Mouse (Mus musculus): Measurements from ENCODE around the gene Slc6a16. TPM values are rescaled to one million over a fixed set of nuclear protein-coding genes. Genes with fewer than 3 reads are reported as not detected.
A peak's percentile ranks its signal among the peaks of the same experiment; 100 is the strongest.

Gene Slc6a16
- polyA plus RNA-seq, 1 experiment = not detected

GRCm38 (mm10) chr7:45196994-45197393 is 43.9 kb upstream of the Slc6a16 start:
- no peak overlapping the region for H3K4me2 ChIP-seq (ENCODE audit: low read depth)
- no peaks in the 10 kb centered on the region for H3K36me3 ChIP-seq (ENCODE audit: control insufficient read depth, insufficient read depth)
- no peak overlapping the region for H3ac ChIP-seq (ENCODE audit: control insufficient read depth, insufficient read length)
- H3K4me3 ChIP-seq = no peak overlapping the region
- peaks cover 17% of the 10 kb centered on the region for H3K27me3 ChIP-seq (ENCODE audit: control insufficient read depth, insufficient read depth, insufficient read length)
- no peaks in the 10 kb centered on the region for H3K79me2 ChIP-seq (ENCODE audit: control insufficient read depth, insufficient read depth)
- no peak for TF ChIP-seq REST (IDR thresholded peaks at IDR 0.05; ENCODE audit: insufficient read depth, insufficient read length)
- no peak for TF ChIP-seq SRF (IDR thresholded peaks at IDR 0.05; ENCODE audit: control insufficient read depth, insufficient read length, low read depth)
- TF ChIP-seq POLR2A (IDR thresholded peaks at IDR 0.05; ENCODE audit: insufficient read length, low read depth) = no peak
- no peak for TF ChIP-seq USF1 (IDR thresholded peaks at IDR 0.05; ENCODE audit: low read depth)
- TF ChIP-seq E2F4 (IDR thresholded peaks at IDR 0.05; ENCODE audit: insufficient read depth) = no peak
- TF ChIP-seq CEBPB (IDR thresholded peaks at IDR 0.05; ENCODE audit: insufficient read depth, poor library complexity, severe bottlenecking) = no peak
- TF ChIP-seq MYOD1 (IDR thresholded peaks at IDR 0.05; ENCODE audit: control insufficient read depth in 1 of 3, insufficient read length in 2 of 3, low read depth in 2 of 3) = no peak
- TF ChIP-seq TCF3 (IDR thresholded peaks at IDR 0.05; ENCODE audit: insufficient read length, low read depth) = no peak
- TF ChIP-seq TCF12 (IDR thresholded peaks at IDR 0.05; ENCODE audit: insufficient read depth, poor library complexity, severe bottlenecking) = no peak
- no peak for TF ChIP-seq POLR2AphosphoS2 (IDR thresholded peaks at IDR 0.05; ENCODE audit: insufficient read length, low read depth)
- TF ChIP-seq MAX (IDR thresholded peaks at IDR 0.05; ENCODE audit: low read depth) = no peak
- no peak for TF ChIP-seq MYOG (IDR thresholded peaks at IDR 0.05; ENCODE audit: control insufficient read depth in 1 of 3, insufficient read depth in 1 of 3, insufficient read length in 2 of 3, low read depth in 2 of 3)

GRCm38 (mm10) chr7:45198435-45198834 is 42.5 kb upstream of the Slc6a16 start:
- no peaks in the 10 kb centered on the region for H3K79me2 ChIP-seq (ENCODE audit: control insufficient read depth, insufficient read depth)
- H3ac ChIP-seq (ENCODE audit: control insufficient read depth, insufficient read length) = no peak overlapping the region
- H3K27me3 ChIP-seq (ENCODE audit: control insufficient read depth, insufficient read depth, insufficient read length) = peaks cover 17% of the 10 kb centered on the region
- H3K36me3 ChIP-seq (ENCODE audit: control insufficient read depth, insufficient read depth) = no peaks in the 10 kb centered on the region
- no peak overlapping the region for H3K4me3 ChIP-seq
- peak overlapping the region; percentile 35 for H3K4me2 ChIP-seq (ENCODE audit: low read depth)
- TF ChIP-seq MYOG (IDR thresholded peaks at IDR 0.05; ENCODE audit: control insufficient read depth in 1 of 3, insufficient read depth in 1 of 3, insufficient read length in 2 of 3, low read depth in 2 of 3) = no peak
- no peak for TF ChIP-seq MYOD1 (IDR thresholded peaks at IDR 0.05; ENCODE audit: control insufficient read depth in 1 of 3, insufficient read length in 2 of 3, low read depth in 2 of 3)
- TF ChIP-seq USF1 (IDR thresholded peaks at IDR 0.05; ENCODE audit: low read depth) = no peak
- no peak for TF ChIP-seq TCF3 (IDR thresholded peaks at IDR 0.05; ENCODE audit: insufficient read length, low read depth)
- no peak for TF ChIP-seq MAX (IDR thresholded peaks at IDR 0.05; ENCODE audit: low read depth)
- TF ChIP-seq POLR2AphosphoS2 (IDR thresholded peaks at IDR 0.05; ENCODE audit: insufficient read length, low read depth) = no peak
- TF ChIP-seq REST (IDR thresholded peaks at IDR 0.05; ENCODE audit: insufficient read depth, insufficient read length) = no peak
- no peak for TF ChIP-seq SRF (IDR thresholded peaks at IDR 0.05; ENCODE audit: control insufficient read depth, insufficient read length, low read depth)
- TF ChIP-seq E2F4 (IDR thresholded peaks at IDR 0.05; ENCODE audit: insufficient read depth) = no peak
- no peak for TF ChIP-seq POLR2A (IDR thresholded peaks at IDR 0.05; ENCODE audit: insufficient read length, low read depth)
- no peak for TF ChIP-seq CEBPB (IDR thresholded peaks at IDR 0.05; ENCODE audit: insufficient read depth, poor library complexity, severe bottlenecking)
- TF ChIP-seq TCF12 (IDR thresholded peaks at IDR 0.05; ENCODE audit: insufficient read depth, poor library complexity, severe bottlenecking) = no peak

GRCm38 (mm10) chr7:45198961-45199360 is 41.9 kb upstream of the Slc6a16 start:
- TF ChIP-seq MAX (IDR thresholded peaks at IDR 0.05; ENCODE audit: low read depth) (no peak), USF1 (IDR thresholded peaks at IDR 0.05; ENCODE audit: low read depth) (no peak), E2F4 (IDR thresholded peaks at IDR 0.05; ENCODE audit: insufficient read depth) (no peak), SRF (IDR thresholded peaks at IDR 0.05; ENCODE audit: control insufficient read depth, insufficient read length, low read depth) (no peak)
- H3K27me3 ChIP-seq (ENCODE audit: control insufficient read depth, insufficient read depth, insufficient read length) = peaks cover 17% of the 10 kb centered on the region
- H3K4me2 ChIP-seq (ENCODE audit: low read depth) = no peak overlapping the region
- no peaks in the 10 kb centered on the region for H3K36me3 ChIP-seq (ENCODE audit: control insufficient read depth, insufficient read depth)
- no peak overlapping the region for H3K4me3 ChIP-seq
- no peak overlapping the region for H3ac ChIP-seq (ENCODE audit: control insufficient read depth, insufficient read length)
- H3K79me2 ChIP-seq (ENCODE audit: control insufficient read depth, insufficient read depth) = no peaks in the 10 kb centered on the region

GRCm38 (mm10) chr7:45202654-45203053 is 38.2 kb upstream of the Slc6a16 start:
- Histone ChIP-seq H3ac (ENCODE audit: control insufficient read depth, insufficient read length) (no peak overlapping the region), H3K27me3 (ENCODE audit: control insufficient read depth, insufficient read depth, insufficient read length) (peaks cover 21% of the 10 kb centered on the region), H3K4me3 (no peak overlapping the region), H3K79me2 (ENCODE audit: control insufficient read depth, insufficient read depth) (no peaks in the 10 kb centered on the region), H3K4me2 (ENCODE audit: low read depth) (no peak overlapping the region), H3K36me3 (ENCODE audit: control insufficient read depth, insufficient read depth) (no peaks in the 10 kb centered on the region)
- TF ChIP-seq MYOG (IDR thresholded peaks at IDR 0.05; ENCODE audit: control insufficient read depth in 1 of 3, insufficient read depth in 1 of 3, insufficient read length in 2 of 3, low read depth in 2 of 3) (no peak), E2F4 (IDR thresholded peaks at IDR 0.05; ENCODE audit: insufficient read depth) (no peak), MAX (IDR thresholded peaks at IDR 0.05; ENCODE audit: low read depth) (no peak), REST (IDR thresholded peaks at IDR 0.05; ENCODE audit: insufficient read depth, insufficient read length) (no peak), TCF12 (IDR thresholded peaks at IDR 0.05; ENCODE audit: insufficient read depth, poor library complexity, severe bottlenecking) (no peak), CEBPB (IDR thresholded peaks at IDR 0.05; ENCODE audit: insufficient read depth, poor library complexity, severe bottlenecking) (no peak), SRF (IDR thresholded peaks at IDR 0.05; ENCODE audit: control insufficient read depth, insufficient read length, low read depth) (no peak), POLR2A (IDR thresholded peaks at IDR 0.05; ENCODE audit: insufficient read length, low read depth) (no peak), MYOD1 (IDR thresholded peaks at IDR 0.05; ENCODE audit: control insufficient read depth in 1 of 3, insufficient read length in 2 of 3, low read depth in 2 of 3) (no peak)
